Mouse (Mus musculus): ENCODE results near the gene Miga2. TPM values are rescaled to one million over a fixed set of nuclear protein-coding genes. Genes with fewer than 3 reads are reported as not detected.

Miga2 gene
- total and polyA plus RNA-seq, 3 experiments = 64.3 to 90.3 (median 74.2) TPM

DNA sequence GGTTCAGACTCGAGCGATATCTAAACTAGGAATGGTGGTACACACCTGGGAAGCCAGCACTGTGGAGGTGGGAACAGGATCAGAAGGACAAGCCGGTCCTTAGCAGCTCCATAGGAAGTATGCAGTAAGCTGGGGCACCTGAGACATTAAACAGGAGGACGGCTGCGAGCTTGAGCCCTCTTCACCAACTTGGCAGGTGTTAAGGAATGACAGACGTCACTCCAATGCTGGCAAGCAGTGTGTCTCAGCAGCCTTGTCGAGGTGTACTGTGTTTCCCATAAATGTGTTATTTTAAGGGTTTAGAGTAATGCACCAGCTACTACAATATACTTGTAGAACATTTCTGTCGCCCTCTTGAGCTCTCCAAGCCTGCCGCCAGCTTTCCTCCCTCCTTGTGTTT, 22.9 kb downstream of the Miga2 start:
- H3K27me3 ChIP-seq (ENCODE audit: control insufficient read depth, insufficient read depth, low read length) = no peaks in the 10 kb centered on the region
- intact Hi-C loops (cut with DNase I) = no loop called here

GRCm38 (mm10) chr2:30389000-30389399, 25.0 kb downstream of the Miga2 start:
- Histone ChIP-seq H3K4me1 (ENCODE audit: control insufficient read depth, insufficient read depth, low read length) (peaks cover 3% of the 10 kb centered on the region), H3K79me2 (replicated peaks; ENCODE audit: control insufficient read depth, insufficient read depth, low read length) (no peaks in the 10 kb centered on the region), H3K27ac (no peak overlapping the region), H3K4me3 (no peak overlapping the region), H3K9ac (ENCODE audit: low read depth, low read length) (no peak overlapping the region), H3K36me3 (ENCODE audit: control insufficient read depth, insufficient read depth, low read length) (no peaks in the 10 kb centered on the region), H3K27me3 (ENCODE audit: control insufficient read depth, insufficient read depth, low read length) (no peaks in the 10 kb centered on the region)
- intact Hi-C loops (cut with DNase I) = no loop called here
- TF ChIP-seq CTCF (IDR thresholded peaks at IDR 0.05) (peak; percentile 35), EP300 (IDR thresholded peaks at IDR 0.05; ENCODE audit: insufficient read depth, low read depth, low read length) (no peak)
- DNase-seq = no peak
- WGBS = 84% methylated on average over 2 of the region's 2 CpGs

More for the DNA sequence above, 22.9 kb downstream of the Miga2 start:
- H3K4me1 ChIP-seq (ENCODE audit: control insufficient read depth, insufficient read depth, low read length) = no peaks in the 10 kb centered on the region; the same call in 1 of the 2 replicates
- WGBS = 70% methylated on average over 9 of the region's 9 CpGs
- H3K27ac ChIP-seq = no peak overlapping the region
- no peak overlapping the region for H3K9ac ChIP-seq (ENCODE audit: low read depth, low read length)
- H3K79me2 ChIP-seq (replicated peaks; ENCODE audit: control insufficient read depth, insufficient read depth, low read length) = no peaks in the 10 kb centered on the region
- H3K36me3 ChIP-seq (ENCODE audit: control insufficient read depth, insufficient read depth, low read length) = no peaks in the 10 kb centered on the region
- TF ChIP-seq EP300 (IDR thresholded peaks at IDR 0.05; ENCODE audit: insufficient read depth, low read depth, low read length) (0 out of 2 replicates have a peak, but pooled peaks have one; percentile 41), CTCF (IDR thresholded peaks at IDR 0.05) (no peak), POLR2A (IDR thresholded peaks at IDR 0.05; ENCODE audit: insufficient read depth, low read depth, low read length) (peak; percentile 62)
- no peak for DNase-seq
- no peak overlapping the region for H3K4me3 ChIP-seq

- no peaks in the 10 kb centered on the region for H3K79me2 ChIP-seq (replicated peaks; ENCODE audit: control insufficient read depth, insufficient read depth, low read length)
- H3K27ac ChIP-seq = peak within 1 kb of the TSS; percentile 82
- no peaks in the 10 kb centered on the region for H3K27me3 ChIP-seq (ENCODE audit: control insufficient read depth, insufficient read depth, low read length)
- H3K9ac ChIP-seq (ENCODE audit: low read depth, low read length) = peak within 1 kb of the TSS; percentile 83
- TF ChIP-seq POLR2A (IDR thresholded peaks at IDR 0.05; ENCODE audit: insufficient read depth, low read depth, low read length) = peak; percentile 65
- no peak for TF ChIP-seq CTCF (IDR thresholded peaks at IDR 0.05)
- H3K4me1 ChIP-seq (ENCODE audit: control insufficient read depth, insufficient read depth, low read length) = peaks cover 3% of the 10 kb centered on the region
- H3K4me3 ChIP-seq = peak within 1 kb of the TSS; percentile 95
- no peaks in the 10 kb centered on the region for H3K36me3 ChIP-seq (ENCODE audit: control insufficient read depth, insufficient read depth, low read length)
- WGBS = under 1% methylated on average over 40 of the region's 40 CpGs
- intact Hi-C loops (cut with DNase I) = loop anchor here (1.0 kb wide), 1 partner anchor 23 kb away; the partner anchor contains the start of gene Crat
- peak; percentile 91 to 97 for DNase-seq
These were observed 28.1 kb downstream of the Miga2 start, which contains the start of gene Dolpp1 for GRCm38 (mm10) chr2:30392114-30392576. Dolpp1 (plus strand) TSS chr2:30392254.

- Histone ChIP-seq H3K36me3 (ENCODE audit: control insufficient read depth, insufficient read depth, low read length) (no peaks in the 10 kb centered on the region), H3K79me2 (replicated peaks; ENCODE audit: control insufficient read depth, insufficient read depth, low read length) (no peaks in the 10 kb centered on the region), H3K27me3 (ENCODE audit: control insufficient read depth, insufficient read depth, low read length) (no peaks in the 10 kb centered on the region), H3K4me3 (peak overlapping the region; percentile 95), H3K9ac (ENCODE audit: low read depth, low read length) (peak overlapping the region; percentile 83), H3K27ac (peak overlapping the region; percentile 82), H3K4me1 (ENCODE audit: control insufficient read depth, insufficient read depth, low read length) (peaks cover 3% of the 10 kb centered on the region)
- under 1% methylated on average over 54 of the region's 54 CpGs for WGBS
- TF ChIP-seq CTCF (IDR thresholded peaks at IDR 0.05) = no peak
- TF ChIP-seq EP300 (IDR thresholded peaks at IDR 0.05; ENCODE audit: insufficient read depth, low read depth, low read length) = peak; percentile 64; the same call in 1 of the 2 replicates
- DNase-seq = peak; percentile 84 to 87
- intact Hi-C loops (cut with DNase I) = loop anchor here (1.0 kb wide), 1 partner anchor 23 kb away; the partner anchor contains the start of gene Crat
These were observed 28.7 kb downstream of the Miga2 start for GRCm38 (mm10) chr2:30392577-30393369.

DNA sequence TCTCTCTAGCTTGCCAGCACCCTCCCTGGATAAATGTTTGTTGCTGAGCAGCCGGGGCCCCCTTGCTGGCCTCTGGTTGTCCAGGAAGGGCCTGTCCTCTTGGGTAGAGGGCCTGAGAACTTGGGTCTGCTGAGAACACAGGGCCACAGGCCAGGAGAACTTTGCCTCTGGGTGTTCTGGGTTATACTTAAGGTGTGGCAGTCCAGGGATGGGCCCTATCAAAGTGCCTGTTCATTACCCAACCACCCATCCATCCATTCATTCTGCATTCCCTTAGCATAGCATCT, 29.3 kb downstream of the Miga2 start:
- 10% methylated on average over 1 of the region's 1 CpGs for WGBS
- no peaks in the 10 kb centered on the region for H3K36me3 ChIP-seq (ENCODE audit: control insufficient read depth, insufficient read depth, low read length)
- H3K27me3 ChIP-seq (ENCODE audit: control insufficient read depth, insufficient read depth, low read length) = no peaks in the 10 kb centered on the region
- peaks cover 3% of the 10 kb centered on the region for H3K4me1 ChIP-seq (ENCODE audit: control insufficient read depth, insufficient read depth, low read length)
- no peaks in the 10 kb centered on the region for H3K79me2 ChIP-seq (replicated peaks; ENCODE audit: control insufficient read depth, insufficient read depth, low read length)
- peak overlapping the region; percentile 95 for H3K4me3 ChIP-seq
- TF ChIP-seq EP300 (IDR thresholded peaks at IDR 0.05; ENCODE audit: insufficient read depth, low read depth, low read length) (no peak), CTCF (IDR thresholded peaks at IDR 0.05) (no peak)
- no peak overlapping the region for H3K9ac ChIP-seq (ENCODE audit: low read depth, low read length)
- DNase-seq = no peak
- intact Hi-C loops (cut with DNase I) = no loop called here
- peak overlapping the region; percentile 82 for H3K27ac ChIP-seq

GRCm38 (mm10) chr2:30395757-30396156, 31.7 kb downstream of the Miga2 start:
- intact Hi-C loops (cut with DNase I) = no loop called here
- 81% methylated on average over 7 of the region's 7 CpGs for WGBS
- no peak for DNase-seq
- no peak for TF ChIP-seq EP300 (IDR thresholded peaks at IDR 0.05; ENCODE audit: insufficient read depth, low read depth, low read length)
- TF ChIP-seq CTCF (IDR thresholded peaks at IDR 0.05) = no peak
- TF ChIP-seq POLR2A (IDR thresholded peaks at IDR 0.05; ENCODE audit: insufficient read depth, low read depth, low read length) = no peak
- Histone ChIP-seq H3K27ac (no peak overlapping the region), H3K79me2 (replicated peaks; ENCODE audit: control insufficient read depth, insufficient read depth, low read length) (no peaks in the 10 kb centered on the region), H3K27me3 (ENCODE audit: control insufficient read depth, insufficient read depth, low read length) (no peaks in the 10 kb centered on the region), H3K4me3 (no peak overlapping the region), H3K4me1 (ENCODE audit: control insufficient read depth, insufficient read depth, low read length) (peaks cover 3% of the 10 kb centered on the region), H3K9ac (ENCODE audit: low read depth, low read length) (no peak overlapping the region), H3K36me3 (ENCODE audit: control insufficient read depth, insufficient read depth, low read length) (no peaks in the 10 kb centered on the region)

Data from heart, adult 2 months (tissue).